Mouse (Mus musculus): ENCODE data around the gene Gpc4. TPM values are rescaled to one million over a fixed set of nuclear protein-coding genes. Genes with fewer than 3 reads are reported as not detected.

Gpc4 gene
- total and polyA plus RNA-seq, 3 experiments, result 5.1 to 9.4 TPM; not detected in 1

- TF ChIP-seq GABPA (IDR thresholded peaks at IDR 0.05; ENCODE audit: low read depth, low read length), result no peak
Observed at GRCm38 (mm10) chrX:52101445-52101844, 63.6 kb downstream of the Gpc4 start (continued).

GRCm38 (mm10) chrX:52087726-52088348 is 77.2 kb downstream of the Gpc4 start:
- no peaks in the 10 kb centered on the region for H3K4me1 ChIP-seq (ENCODE audit: control insufficient read depth in 1 of 2, insufficient read depth in 2 of 2, low read length in 2 of 2)
- no peak overlapping the region for H3K4me3 ChIP-seq (ENCODE audit: control insufficient read depth in 1 of 2, insufficient read depth in 1 of 2, low read depth in 2 of 2, low read length in 2 of 2)
- no peak overlapping the region for H3K9ac ChIP-seq (ENCODE audit: control insufficient read depth, low read depth, low read length, poor library complexity, severe bottlenecking)
- H3K27me3 ChIP-seq (ENCODE audit: control insufficient read depth in 1 of 2, insufficient read depth in 2 of 2, low read length in 2 of 2), result no peaks in the 10 kb centered on the region
- TF ChIP-seq ELF1 (IDR thresholded peaks at IDR 0.05; ENCODE audit: low read depth, low read length) (no peak), HCFC1 (IDR thresholded peaks at IDR 0.05; ENCODE audit: low read depth, low read length) (no peak), CTCF (IDR thresholded peaks at IDR 0.05 in 2 of 3, conservative IDR thresholded peaks at IDR 0.05 in 1 of 3; ENCODE audit: control insufficient read depth in 1 of 3, insufficient read depth in 1 of 3, low read depth in 2 of 3, low read length in 3 of 3, poor library complexity in 1 of 3, severe bottlenecking in 1 of 3) (peak; percentile 31 to 59 (median 32); a peak in 5 of 6 replicates), TAL1 (IDR thresholded peaks at IDR 0.05; ENCODE audit: low read length) (no peak), SMC3 (IDR thresholded peaks at IDR 0.05; ENCODE audit: low read depth, low read length) (peak; percentile 64), USF1 (IDR thresholded peaks at IDR 0.05; ENCODE audit: low read depth, low read length) (no peak), RAD21 (IDR thresholded peaks at IDR 0.05; ENCODE audit: low read depth, low read length) (peak; percentile 53), E2F4 (IDR thresholded peaks at IDR 0.05; ENCODE audit: borderline replicate concordance, low read depth, low read length) (no peak)
- no peaks in the 10 kb centered on the region for H3K79me2 ChIP-seq (ENCODE audit: control insufficient read depth, insufficient read depth, low read length, poor library complexity)
- H3K36me3 ChIP-seq (ENCODE audit: control insufficient read depth in 1 of 2, insufficient read depth in 2 of 2, low read length in 2 of 2), result no peaks in the 10 kb centered on the region
- H3K27ac ChIP-seq (ENCODE audit: control insufficient read depth, low read depth, low read length), result no peak overlapping the region
- DNase-seq (ENCODE audit: low read depth, low spot score), result peak; percentile 59
- no peaks in the 10 kb centered on the region for H3K9me3 ChIP-seq (replicated peaks; ENCODE audit: insufficient read depth, low read length)

DNA sequence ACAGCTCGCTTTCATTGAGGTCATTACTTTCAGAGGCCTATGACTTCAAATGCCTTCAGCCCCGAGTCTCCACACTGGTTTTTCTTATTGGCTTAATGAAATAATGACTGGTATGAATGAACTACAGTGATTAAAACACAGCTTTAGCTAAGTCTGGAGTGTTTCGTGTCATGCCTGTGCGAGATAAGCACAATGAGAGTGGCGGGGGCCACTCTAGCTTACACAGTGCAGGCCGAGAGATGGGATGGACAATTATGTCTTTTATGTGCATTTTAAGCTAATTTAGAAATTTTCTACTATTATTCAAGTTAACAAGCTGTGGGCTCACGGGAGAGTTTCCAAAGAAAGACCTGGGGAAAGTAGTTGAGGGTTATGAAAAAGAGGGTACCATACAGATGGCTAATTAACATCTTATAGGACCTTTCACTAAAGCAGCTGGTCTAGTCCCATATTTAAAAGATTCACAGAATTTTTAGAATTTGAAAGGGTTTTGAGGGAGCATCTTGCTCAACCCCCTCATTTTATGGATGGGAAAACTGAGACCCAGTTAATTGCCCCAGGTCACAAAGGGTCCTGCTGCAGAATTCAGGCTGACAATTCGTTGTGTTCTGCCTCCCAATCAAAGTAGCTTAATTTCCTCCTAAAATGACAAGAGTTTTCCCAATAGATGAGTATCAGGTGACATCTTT is 78.0 kb downstream of the Gpc4 start:
- no peak for DNase-seq (ENCODE audit: low read depth, low spot score)
- Histone ChIP-seq H3K9me3 (replicated peaks; ENCODE audit: insufficient read depth, low read length) (no peaks in the 10 kb centered on the region), H3K36me3 (ENCODE audit: control insufficient read depth in 1 of 2, insufficient read depth in 2 of 2, low read length in 2 of 2) (no peaks in the 10 kb centered on the region), H3K79me2 (ENCODE audit: control insufficient read depth, insufficient read depth, low read length, poor library complexity) (no peaks in the 10 kb centered on the region), H3K4me3 (ENCODE audit: control insufficient read depth in 1 of 2, insufficient read depth in 1 of 2, low read depth in 2 of 2, low read length in 2 of 2) (no peak overlapping the region), H3K9ac (ENCODE audit: control insufficient read depth, low read depth, low read length, poor library complexity, severe bottlenecking) (no peak overlapping the region), H3K4me1 (ENCODE audit: control insufficient read depth in 1 of 2, insufficient read depth in 2 of 2, low read length in 2 of 2) (no peaks in the 10 kb centered on the region), H3K27me3 (ENCODE audit: control insufficient read depth in 1 of 2, insufficient read depth in 2 of 2, low read length in 2 of 2) (no peaks in the 10 kb centered on the region), H3K27ac (ENCODE audit: control insufficient read depth, low read depth, low read length) (no peak overlapping the region)
- TF ChIP-seq RCOR1 (IDR thresholded peaks at IDR 0.05; ENCODE audit: low read depth, low read length) (no peak), POLR2AphosphoS5 (IDR thresholded peaks at IDR 0.05; ENCODE audit: borderline replicate concordance, low read depth, low read length) (no peak), ZKSCAN1 (IDR thresholded peaks at IDR 0.05; ENCODE audit: low read depth, low read length) (no peak), JUND (IDR thresholded peaks at IDR 0.05; ENCODE audit: low read depth, low read length) (no peak)

All from MEL (cell line).